Mouse (Mus musculus) hindbrain, embryonic 15.5 days (tissue): ENCODE measurements around the gene Fam219a. TPM values are rescaled to one million over a fixed set of nuclear protein-coding genes. Genes with fewer than 3 reads are reported as not detected.

Experiments used
- polyA plus RNA-seq: library from polyadenylated mRNA; unstranded; fragments of >200 nt; fragmentation: Nextera tagmentation; extraction: Ambion mirVana; gene quantifications from 2 replicates; pipeline ENCODE4 v1.2.1, GENCODE M21; 2015

Fam219a gene
- polyA plus RNA-seq, 1 experiment from 2014 or later = 17.6 TPM

Other genes starting within 250 kb of the Fam219a start
- 63.4 and 69.5 TPM in 2 replicates for gene Ubap1, start 220.5 kb downstream of the Fam219a start, polyA plus RNA-seq
- gene Kif24, start 104.7 kb downstream of the Fam219a start, polyA plus RNA-seq = 2.9 and 4.1 TPM in 2 replicates
- gene Nudt2, start 104.4 kb downstream of the Fam219a start, polyA plus RNA-seq = 68.3 and 76.0 TPM in 2 replicates
- 11.2 and 14.0 TPM in 2 replicates for gene AI464131, start 66.5 kb downstream of the Fam219a start, polyA plus RNA-seq
- gene 1110017D15Rik, start 52.2 kb downstream of the Fam219a start, polyA plus RNA-seq = 17.0 and 19.3 TPM in 2 replicates
- gene Dnaic1, start 237 bp upstream of the Fam219a start, polyA plus RNA-seq = 2.0 and 2.6 TPM in 2 replicates
- gene Enho, start 70.8 kb upstream of the Fam219a start, polyA plus RNA-seq = 106 and 122 TPM in 2 replicates
- gene Cntfr, start 127.6 kb upstream of the Fam219a start, polyA plus RNA-seq = 29.1 and 33.0 TPM in 2 replicates
- gene Il11ra1, start 130.5 kb upstream of the Fam219a start, polyA plus RNA-seq = 39.4 and 41.6 TPM in 2 replicates
- 58.7 and 58.8 TPM in 2 replicates for gene Rpp25l, start 144.0 kb upstream of the Fam219a start, polyA plus RNA-seq
- gene Dctn3, start 153.6 kb upstream of the Fam219a start, polyA plus RNA-seq = 298 and 299 TPM in 2 replicates
- 0.86 and 1.1 TPM in 2 replicates for gene Arid3c, start 161.6 kb upstream of the Fam219a start, polyA plus RNA-seq
- gene Galt, start 185.7 kb upstream of the Fam219a start, polyA plus RNA-seq = 48.0 and 53.9 TPM in 2 replicates
- 78.5 and 79.3 TPM in 2 replicates for gene Sigmar1, start 186.6 kb upstream of the Fam219a start, polyA plus RNA-seq
- 258 and 281 TPM in 2 replicates for gene Ccl27a, start 204.7 kb upstream of the Fam219a start, polyA plus RNA-seq